Mouse (Mus musculus): ENCODE measurements around the gene Uvrag. TPM values are rescaled to one million over a fixed set of nuclear protein-coding genes. Genes with fewer than 3 reads are reported as not detected.
A peak's percentile ranks its signal among the peaks of the same experiment; 100 is the strongest.

Uvrag gene
- 18.3 and 19.4 TPM in 2 replicates for polyA plus RNA-seq (2015; fragmentation: Nextera tagmentation; extraction: Ambion mirVana)

DNA sequence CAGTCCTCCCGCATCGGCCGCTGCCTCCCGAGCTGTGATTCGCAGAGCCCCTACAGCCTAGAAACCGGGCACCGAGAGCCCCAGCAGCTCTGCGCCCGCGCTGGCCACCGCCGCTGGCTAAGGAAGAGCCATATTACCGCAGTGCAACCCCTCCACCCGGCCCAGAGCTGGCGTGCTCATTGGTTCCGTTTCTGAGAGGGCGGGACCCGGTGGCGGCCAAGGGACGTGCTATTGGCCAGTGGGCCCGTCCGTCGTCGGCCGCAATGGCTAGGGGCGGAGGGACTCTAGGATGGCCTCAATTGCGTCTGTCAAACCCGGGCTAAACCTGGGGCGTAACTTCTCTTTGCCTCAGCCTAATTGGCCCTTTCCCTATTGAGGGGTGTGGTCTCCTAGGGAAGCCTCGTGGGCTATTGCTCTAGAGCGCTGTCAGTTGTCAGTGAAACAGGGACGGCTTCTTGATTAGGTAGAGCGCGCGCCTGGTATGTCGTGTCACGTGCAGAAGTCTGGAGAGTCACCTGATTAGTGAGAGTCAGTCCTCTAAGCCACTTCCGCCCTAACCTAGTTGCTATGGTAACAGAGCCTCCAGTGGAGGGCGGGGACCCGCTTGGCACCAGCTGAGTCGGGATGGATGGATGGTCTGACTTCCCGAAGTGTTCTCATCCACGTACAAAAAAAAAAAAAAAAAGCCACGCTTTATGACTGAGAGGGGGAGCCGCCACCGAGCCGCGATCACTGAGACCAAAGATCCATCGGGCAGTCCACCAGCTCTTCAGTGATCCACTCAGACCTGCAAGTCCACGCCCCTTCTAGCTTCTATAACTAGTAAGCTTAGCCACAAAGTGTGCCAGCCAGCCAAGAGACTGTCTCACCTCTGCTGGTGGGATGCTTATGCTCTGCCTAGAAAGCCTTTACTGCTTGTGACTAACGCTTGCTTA is at the start of gene Uvrag:
Gene Uvrag, minus strand, starts transcription at position 158 of the 935 bp plus-strand sequence.
- H3K9ac ChIP-seq (replicated peaks; ENCODE audit: low read depth, low read length), result peak within 1 kb of the TSS; percentile 89
- no peaks in the 10 kb centered on the region for H3K36me3 ChIP-seq (ENCODE audit: control insufficient read depth, insufficient read depth)
- peak within 1 kb of the TSS; percentile 84 for H3K27ac ChIP-seq (ENCODE audit: low read length)
- ATAC-seq, result peak; percentile 98
- peak within 1 kb of the TSS; percentile 85 for H3K4me2 ChIP-seq (ENCODE audit: low read length)
- peak within 1 kb of the TSS; percentile 97 for H3K4me3 ChIP-seq (replicated peaks; ENCODE audit: low read length)
- peaks cover 17% of the 10 kb centered on the region for H3K4me1 ChIP-seq (replicated peaks; ENCODE audit: control insufficient read depth, insufficient read depth, low read length)
- H3K9me3 ChIP-seq (ENCODE audit: control insufficient read depth, low read length), result no peaks in the 10 kb centered on the region
- under 1% methylated on average over 51 of the region's 51 CpGs for WGBS
- no peaks in the 10 kb centered on the region for H3K27me3 ChIP-seq (replicated peaks; ENCODE audit: control insufficient read depth, insufficient read depth, low read length)

DNA sequence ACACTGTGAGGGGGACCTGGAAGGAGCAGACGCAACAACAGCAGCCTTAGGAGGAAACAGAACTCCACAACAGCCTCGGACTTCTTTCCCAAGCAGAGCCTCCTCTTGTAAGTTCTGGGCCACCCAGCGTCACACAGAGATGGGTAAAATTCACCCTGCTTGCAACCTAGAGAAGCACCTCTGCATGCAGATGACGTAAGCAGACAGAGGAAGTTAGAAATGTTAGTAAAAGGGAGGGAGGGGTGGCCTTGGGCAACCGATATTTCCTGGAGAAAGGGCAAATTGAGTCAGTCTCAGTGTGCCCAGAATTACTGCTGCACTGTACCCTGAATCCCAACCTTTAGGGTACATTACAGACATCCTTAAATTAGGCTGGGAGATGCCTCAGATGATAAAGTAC is 48.9 kb upstream of the Uvrag start:
- no peak overlapping the region for H3K9ac ChIP-seq (replicated peaks; ENCODE audit: low read depth, low read length)
- H3K36me3 ChIP-seq (ENCODE audit: control insufficient read depth, insufficient read depth), result no peaks in the 10 kb centered on the region
- no peak overlapping the region for H3K4me3 ChIP-seq (replicated peaks; ENCODE audit: low read length)
- no peak overlapping the region for H3K27ac ChIP-seq (ENCODE audit: low read length)
- H3K9me3 ChIP-seq (ENCODE audit: control insufficient read depth, low read length), result no peaks in the 10 kb centered on the region
- H3K27me3 ChIP-seq (replicated peaks; ENCODE audit: control insufficient read depth, insufficient read depth, low read length), result no peaks in the 10 kb centered on the region
- H3K4me1 ChIP-seq (replicated peaks; ENCODE audit: control insufficient read depth, insufficient read depth, low read length), result no peaks in the 10 kb centered on the region
- H3K4me2 ChIP-seq (ENCODE audit: low read length), result no peak overlapping the region
- no peak for ATAC-seq
- 78% methylated on average over 5 of the region's 5 CpGs for WGBS

DNA sequence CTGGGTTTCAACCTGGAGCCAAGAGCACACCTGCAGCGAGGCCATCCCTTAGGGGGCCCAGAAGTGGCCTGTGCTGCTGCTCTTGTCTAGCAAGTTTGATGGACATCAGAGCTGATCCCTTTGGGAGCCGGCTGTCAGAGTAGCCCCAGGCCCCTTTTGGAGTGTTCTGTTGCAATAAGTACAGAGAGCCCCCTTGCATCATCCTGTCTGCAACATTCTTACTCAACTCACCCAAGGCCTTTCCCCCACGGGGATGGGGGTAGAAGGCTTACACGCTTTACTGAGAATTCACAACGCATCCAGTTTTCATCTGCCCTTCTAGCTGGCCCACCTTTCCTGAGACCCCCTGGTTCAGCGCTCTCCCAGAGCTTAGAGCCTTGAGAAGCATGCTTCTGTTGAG is 47.7 kb upstream of the Uvrag start:
- H3K4me3 ChIP-seq (replicated peaks; ENCODE audit: low read length), result no peak overlapping the region
- WGBS, result 79% methylated on average over 6 of the region's 6 CpGs
- H3K9ac ChIP-seq (replicated peaks; ENCODE audit: low read depth, low read length), result no peak overlapping the region
- no peaks in the 10 kb centered on the region for H3K9me3 ChIP-seq (ENCODE audit: control insufficient read depth, low read length)
- H3K4me1 ChIP-seq (replicated peaks; ENCODE audit: control insufficient read depth, insufficient read depth, low read length), result no peaks in the 10 kb centered on the region
- no peak overlapping the region for H3K4me2 ChIP-seq (ENCODE audit: low read length)
- no peaks in the 10 kb centered on the region for H3K36me3 ChIP-seq (ENCODE audit: control insufficient read depth, insufficient read depth)
- ATAC-seq, result no peak
- H3K27me3 ChIP-seq (replicated peaks; ENCODE audit: control insufficient read depth, insufficient read depth, low read length), result no peaks in the 10 kb centered on the region
- no peak overlapping the region for H3K27ac ChIP-seq (ENCODE audit: low read length)

DNA sequence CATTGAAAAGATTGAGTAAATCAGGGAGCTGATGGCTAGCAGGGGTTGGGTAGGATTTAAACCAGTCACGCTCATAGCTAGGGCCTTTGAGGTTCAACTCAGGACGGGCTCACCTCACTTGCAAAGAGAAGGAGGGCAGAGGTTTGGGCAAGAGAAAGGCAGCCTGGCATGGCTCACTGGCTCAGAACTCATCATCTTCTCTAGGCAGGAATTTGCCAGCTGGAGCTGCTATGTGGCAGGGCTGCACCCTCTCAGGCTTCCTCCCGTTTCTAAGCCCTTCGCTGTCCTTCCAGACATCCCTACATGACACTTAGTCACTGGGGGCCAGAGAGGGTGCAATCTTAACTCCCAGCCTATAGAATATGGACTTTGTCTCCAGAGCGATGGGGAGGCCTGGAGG is 46.5 kb upstream of the Uvrag start:
- WGBS, result 78% methylated on average over 5 of the region's 5 CpGs
- Histone ChIP-seq H3K4me2 (ENCODE audit: low read length) (no peak overlapping the region), H3K36me3 (ENCODE audit: control insufficient read depth, insufficient read depth) (no peaks in the 10 kb centered on the region), H3K4me1 (replicated peaks; ENCODE audit: control insufficient read depth, insufficient read depth, low read length) (peaks cover 7% of the 10 kb centered on the region; the same call in 1 of the 2 replicates), H3K9ac (replicated peaks; ENCODE audit: low read depth, low read length) (no peak overlapping the region), H3K27me3 (replicated peaks; ENCODE audit: control insufficient read depth, insufficient read depth, low read length) (no peaks in the 10 kb centered on the region), H3K9me3 (ENCODE audit: control insufficient read depth, low read length) (no peaks in the 10 kb centered on the region), H3K27ac (ENCODE audit: low read length) (no peak overlapping the region), H3K4me3 (replicated peaks; ENCODE audit: low read length) (no peak overlapping the region)
- ATAC-seq, result no peak

DNA sequence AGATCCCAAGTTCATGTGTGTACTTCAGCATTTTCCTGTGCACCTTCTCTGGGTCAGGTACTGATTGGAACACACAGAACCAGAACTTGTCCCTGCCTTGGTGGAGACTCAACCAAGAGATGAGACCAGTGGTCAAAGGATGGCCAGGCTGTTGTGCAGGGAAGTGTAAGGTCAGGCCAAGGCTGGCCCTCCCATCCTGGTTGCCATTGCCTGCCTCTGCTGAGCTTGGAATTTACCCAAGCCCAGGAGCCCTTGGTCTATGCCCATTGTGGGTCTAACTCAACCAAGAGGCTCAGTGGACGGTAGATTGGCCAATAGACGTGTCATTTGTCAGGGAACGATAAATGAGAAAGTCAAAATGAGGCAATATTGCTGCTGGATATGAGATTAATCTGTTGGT is 44.5 kb upstream of the Uvrag start:
- Histone ChIP-seq H3K9ac (replicated peaks; ENCODE audit: low read depth, low read length) (no peak overlapping the region), H3K36me3 (ENCODE audit: control insufficient read depth, insufficient read depth) (no peaks in the 10 kb centered on the region), H3K27me3 (replicated peaks; ENCODE audit: control insufficient read depth, insufficient read depth, low read length) (no peaks in the 10 kb centered on the region), H3K27ac (ENCODE audit: low read length) (no peak overlapping the region), H3K4me1 (replicated peaks; ENCODE audit: control insufficient read depth, insufficient read depth, low read length) (peaks cover 10% of the 10 kb centered on the region), H3K4me3 (replicated peaks; ENCODE audit: low read length) (no peak overlapping the region), H3K4me2 (ENCODE audit: low read length) (no peak overlapping the region), H3K9me3 (ENCODE audit: control insufficient read depth, low read length) (no peaks in the 10 kb centered on the region)
- 86% methylated on average over 3 of the region's 3 CpGs for WGBS
- ATAC-seq, result no peak

DNA sequence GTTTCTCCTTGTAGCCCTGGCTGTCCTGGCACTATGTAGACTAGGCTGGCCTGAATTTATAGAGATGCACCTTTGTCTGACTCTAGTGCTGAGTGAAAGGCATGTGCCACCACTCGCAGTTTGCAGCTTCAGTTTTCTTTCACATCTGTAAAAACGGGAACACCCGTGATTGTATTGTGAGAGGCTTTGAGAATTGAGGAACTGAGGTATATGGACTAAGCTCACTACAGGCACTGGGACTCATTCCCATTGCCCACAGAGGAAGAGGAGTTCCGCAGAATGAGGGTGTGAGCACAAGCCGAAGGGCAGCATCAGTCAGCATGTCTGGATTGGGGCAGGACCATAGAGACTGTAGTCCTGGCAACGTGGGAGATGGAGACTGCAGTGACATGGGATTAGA is 42.8 kb upstream of the Uvrag start:
- WGBS, result 69% methylated on average over 6 of the region's 6 CpGs
- no peaks in the 10 kb centered on the region for H3K27me3 ChIP-seq (replicated peaks; ENCODE audit: control insufficient read depth, insufficient read depth, low read length)
- H3K9me3 ChIP-seq (ENCODE audit: control insufficient read depth, low read length), result no peaks in the 10 kb centered on the region
- H3K27ac ChIP-seq (ENCODE audit: low read length), result no peak overlapping the region
- no peak overlapping the region for H3K9ac ChIP-seq (replicated peaks; ENCODE audit: low read depth, low read length)
- no peak for ATAC-seq
- H3K4me2 ChIP-seq (ENCODE audit: low read length), result no peak overlapping the region
- H3K4me1 ChIP-seq (replicated peaks; ENCODE audit: control insufficient read depth, insufficient read depth, low read length), result peaks cover 10% of the 10 kb centered on the region
- no peak overlapping the region for H3K4me3 ChIP-seq (replicated peaks; ENCODE audit: low read length)
- H3K36me3 ChIP-seq (ENCODE audit: control insufficient read depth, insufficient read depth), result no peaks in the 10 kb centered on the region

DNA sequence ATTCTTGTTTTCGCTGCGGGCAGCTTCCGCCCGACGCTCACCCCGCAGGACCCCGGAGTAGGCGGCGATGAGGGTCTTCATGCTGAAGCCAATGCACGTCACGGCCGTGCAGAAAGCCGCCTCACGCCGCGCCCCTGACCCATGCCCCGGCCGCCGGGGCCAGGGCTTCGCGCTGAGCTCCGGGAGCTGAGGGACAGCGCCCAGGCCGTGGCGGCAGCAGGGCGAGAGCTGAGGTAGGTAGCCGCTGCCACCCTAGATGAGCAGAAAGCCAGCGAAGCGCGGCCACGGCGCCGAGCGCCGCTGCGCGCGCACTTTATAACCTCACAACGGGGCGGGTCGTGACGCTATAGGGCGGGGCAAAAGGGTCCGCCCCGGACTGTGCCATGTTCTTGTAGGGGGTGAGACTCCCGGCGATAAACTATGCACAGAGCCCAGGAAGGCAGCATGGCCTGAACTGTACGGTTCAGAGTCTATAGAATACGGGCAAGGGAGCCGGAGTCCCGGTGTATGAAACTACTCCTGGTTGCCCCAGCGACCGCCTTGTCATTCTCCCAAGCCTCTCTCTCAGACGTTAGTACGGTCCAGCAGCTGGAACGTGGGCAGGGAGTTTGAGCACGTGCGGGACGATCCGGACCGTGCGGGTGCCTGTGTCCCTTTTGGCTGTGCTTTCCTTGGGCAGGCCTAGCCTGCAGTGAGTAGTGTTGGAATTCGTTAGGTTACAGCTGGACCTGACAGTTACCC is 41.7 kb upstream of the Uvrag start, which contains the start of gene Dgat2:
Gene Dgat2, minus strand, starts transcription at position 288 of the 741 bp plus-strand sequence.
- Histone ChIP-seq H3K9me3 (ENCODE audit: control insufficient read depth, low read length) (no peaks in the 10 kb centered on the region), H3K4me1 (replicated peaks; ENCODE audit: control insufficient read depth, insufficient read depth, low read length) (peaks cover 10% of the 10 kb centered on the region), H3K9ac (replicated peaks; ENCODE audit: low read depth, low read length) (peak within 1 kb of the TSS; percentile 79), H3K27me3 (replicated peaks; ENCODE audit: control insufficient read depth, insufficient read depth, low read length) (no peaks in the 10 kb centered on the region), H3K4me2 (ENCODE audit: low read length) (peak within 1 kb of the TSS; percentile 88), H3K27ac (ENCODE audit: low read length) (peak within 1 kb of the TSS; percentile 63), H3K36me3 (ENCODE audit: control insufficient read depth, insufficient read depth) (no peaks in the 10 kb centered on the region), H3K4me3 (replicated peaks; ENCODE audit: low read length) (peak within 1 kb of the TSS; percentile 70)
- ATAC-seq, result peak; percentile 96
- WGBS, result under 1% methylated on average over 63 of the region's 63 CpGs

DNA sequence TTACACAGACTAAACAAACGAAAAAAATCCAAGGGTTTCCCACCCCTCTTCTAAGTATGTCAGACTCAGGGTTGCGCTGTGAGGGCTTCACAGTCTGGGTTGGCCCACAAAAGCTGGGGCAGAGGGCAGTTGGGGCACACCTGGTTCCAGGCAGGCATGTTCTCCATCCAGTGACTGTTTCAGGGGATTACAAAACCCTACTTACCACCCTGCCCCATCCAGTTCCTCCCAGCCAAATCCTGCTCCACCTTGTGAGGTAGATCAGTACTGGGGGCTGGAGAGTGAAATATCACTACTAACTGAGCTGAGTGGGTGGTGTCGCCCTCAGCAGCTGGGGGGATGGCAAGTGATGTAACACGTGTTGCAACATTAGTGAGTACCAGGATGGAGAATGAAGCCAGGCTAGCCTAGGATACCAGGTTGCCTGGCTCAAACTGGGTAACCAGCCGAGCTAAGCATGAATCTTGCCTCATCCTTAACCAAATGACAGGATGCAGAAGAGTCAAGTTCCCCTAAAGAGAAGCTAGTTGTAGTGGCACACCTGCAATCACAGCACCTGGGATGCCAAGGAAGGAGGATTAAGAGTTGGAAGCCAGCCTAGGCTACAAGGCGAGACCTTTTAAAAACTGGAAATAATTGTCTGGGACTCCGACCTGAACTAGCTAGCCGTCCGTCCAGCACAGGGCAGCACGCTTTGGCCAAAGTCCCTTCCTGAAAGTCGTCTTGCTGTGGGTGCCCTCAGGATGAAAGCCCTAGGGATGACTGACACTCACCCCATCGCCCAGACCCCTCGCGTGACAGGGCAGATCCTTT is 40.9 kb upstream of the Uvrag start:
- no peaks in the 10 kb centered on the region for H3K36me3 ChIP-seq (ENCODE audit: control insufficient read depth, insufficient read depth)
- peaks cover 10% of the 10 kb centered on the region for H3K4me1 ChIP-seq (replicated peaks; ENCODE audit: control insufficient read depth, insufficient read depth, low read length)
- no peaks in the 10 kb centered on the region for H3K9me3 ChIP-seq (ENCODE audit: control insufficient read depth, low read length)
- H3K9ac ChIP-seq (replicated peaks; ENCODE audit: low read depth, low read length), result peak overlapping the region; percentile 79
- peak overlapping the region; percentile 88 for H3K4me2 ChIP-seq (ENCODE audit: low read length)
- H3K27ac ChIP-seq (ENCODE audit: low read length), result no peak overlapping the region
- 22% methylated on average over 14 of the region's 14 CpGs for WGBS
- no peak for ATAC-seq
- H3K4me3 ChIP-seq (replicated peaks; ENCODE audit: low read length), result peak overlapping the region; percentile 70
- no peaks in the 10 kb centered on the region for H3K27me3 ChIP-seq (replicated peaks; ENCODE audit: control insufficient read depth, insufficient read depth, low read length)

All from forebrain, embryonic 16.5 days (tissue).